Mouse (Mus musculus): ENCODE measurements around the gene Ablim1.

Gene Ablim1

DNA sequence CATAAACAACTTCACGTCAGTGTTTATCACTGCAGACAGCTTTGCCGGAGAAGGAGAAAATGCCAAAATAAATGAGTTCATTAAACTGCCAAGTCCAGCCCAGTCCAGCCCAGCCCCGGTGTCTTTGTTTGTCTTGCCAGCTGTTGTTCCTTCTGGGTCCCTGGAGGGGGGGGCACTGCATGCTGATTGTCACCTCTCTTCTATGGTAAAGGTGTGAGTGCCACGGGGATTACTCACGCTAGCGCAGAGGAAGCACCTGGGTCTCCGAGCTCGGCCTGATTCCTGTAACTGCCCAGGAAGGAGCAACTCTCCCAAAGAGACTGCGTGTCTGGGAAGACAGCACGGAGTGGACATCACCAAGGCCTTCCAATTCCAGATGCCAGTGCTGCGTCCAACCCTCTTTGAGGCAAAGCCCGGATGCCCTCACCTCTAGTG, 12.7 kb downstream of the Ablim1 start:
- DNase-seq (ENCODE audit: low spot score) = no peak

DNA sequence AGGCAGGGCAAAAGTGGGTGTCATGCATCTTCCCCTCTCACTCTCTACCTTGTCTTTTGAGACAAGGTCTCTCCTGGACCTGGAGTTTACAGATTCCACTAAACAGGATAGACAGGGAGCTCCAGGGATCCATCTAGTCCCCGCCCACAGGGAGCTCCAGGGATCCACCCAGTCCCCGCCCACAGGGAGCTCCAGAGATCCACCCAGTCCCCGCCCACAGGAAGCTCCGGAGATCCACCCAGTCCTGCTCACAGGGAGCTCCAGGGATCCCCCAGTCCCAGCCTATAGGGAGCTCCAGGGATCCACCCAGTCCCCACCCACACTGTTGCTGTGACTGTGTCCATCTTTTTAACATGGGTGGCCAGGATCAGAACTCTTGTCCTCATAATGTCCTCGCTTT, 16.7 kb downstream of the Ablim1 start:
- DNase-seq (ENCODE audit: low spot score) = no peak

DNA sequence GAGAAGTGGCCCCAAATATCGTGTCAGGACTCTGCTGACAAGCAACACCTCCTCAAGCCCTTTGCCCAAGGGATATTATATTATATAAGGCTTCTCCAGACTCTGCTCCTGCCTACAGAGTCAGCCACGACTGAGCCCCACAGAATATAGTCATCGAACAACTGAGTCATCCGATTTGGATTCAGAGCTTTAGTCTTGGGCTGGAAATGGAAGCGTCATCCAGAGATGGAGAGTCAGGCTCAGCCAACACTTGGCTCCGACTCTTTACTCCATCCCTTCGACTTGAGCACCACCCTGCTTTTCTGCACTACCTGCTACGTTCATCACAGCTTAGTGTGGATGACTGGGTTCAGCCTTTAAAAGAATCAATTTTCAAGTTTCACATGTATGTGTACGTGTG, 17.3 kb downstream of the Ablim1 start:
- DNase-seq (ENCODE audit: low spot score) = no peak

DNA sequence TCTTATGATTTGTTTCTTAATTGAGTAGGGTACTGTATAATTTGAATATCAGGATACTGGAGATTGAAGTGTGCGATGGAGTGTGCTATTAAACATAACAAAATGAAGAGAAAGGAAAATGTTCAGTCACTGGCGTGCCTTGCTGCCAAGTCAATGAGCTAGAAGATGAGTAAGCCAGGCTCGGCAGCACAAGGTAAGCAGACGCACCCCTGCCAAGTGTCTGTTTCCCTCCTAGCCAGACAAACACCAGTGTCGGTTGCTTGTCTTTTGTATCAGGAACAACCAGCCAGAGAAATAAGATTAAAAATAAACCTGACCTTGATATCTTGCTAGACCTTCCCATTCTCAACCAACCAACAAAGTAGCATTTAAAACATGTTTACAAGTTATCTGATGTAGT, 18.2 kb downstream of the Ablim1 start:
- DNase-seq (ENCODE audit: low spot score) = no peak

DNA sequence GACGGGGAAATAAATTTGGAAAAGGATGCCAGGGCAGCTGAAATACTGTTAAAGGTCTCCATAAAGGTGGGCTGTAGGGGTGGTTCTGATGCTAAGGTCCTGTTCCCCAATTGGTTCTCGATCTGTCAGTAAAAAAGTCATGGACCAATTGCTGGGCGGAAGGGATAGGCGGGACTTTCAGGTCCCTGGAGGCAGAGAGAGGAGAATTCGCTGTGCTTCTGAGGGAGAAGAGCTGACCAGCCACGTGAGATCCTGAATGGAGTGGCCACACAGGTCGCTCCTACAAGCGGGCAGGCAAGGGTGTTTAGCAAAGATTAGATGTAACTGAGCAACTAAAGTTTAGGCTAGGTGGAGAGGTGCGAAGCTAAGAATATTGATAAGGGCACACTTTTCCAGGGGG, 19.2 kb downstream of the Ablim1 start:
- no peak for DNase-seq (ENCODE audit: low spot score)

DNA sequence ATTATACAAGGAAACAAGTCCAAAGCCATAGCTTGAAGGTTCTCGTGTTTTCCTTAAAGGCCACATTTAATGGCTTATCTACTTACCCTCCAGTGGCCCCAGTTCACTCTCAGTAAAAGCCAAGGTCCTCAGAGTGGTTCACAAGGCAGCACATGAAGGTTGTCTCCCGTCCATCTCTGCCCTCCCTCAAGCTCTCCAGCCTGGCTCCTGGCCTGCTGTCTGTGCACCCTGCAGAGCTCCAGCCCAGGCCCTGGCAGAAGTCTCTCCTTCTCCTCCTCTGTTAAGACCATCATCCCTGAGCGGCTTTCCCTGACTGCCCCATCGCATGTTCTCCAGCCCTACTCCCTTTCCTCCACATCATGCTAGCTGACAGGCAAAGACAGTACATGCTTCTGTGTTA, 20.4 kb downstream of the Ablim1 start:
- no peak for DNase-seq (ENCODE audit: low spot score)

DNA sequence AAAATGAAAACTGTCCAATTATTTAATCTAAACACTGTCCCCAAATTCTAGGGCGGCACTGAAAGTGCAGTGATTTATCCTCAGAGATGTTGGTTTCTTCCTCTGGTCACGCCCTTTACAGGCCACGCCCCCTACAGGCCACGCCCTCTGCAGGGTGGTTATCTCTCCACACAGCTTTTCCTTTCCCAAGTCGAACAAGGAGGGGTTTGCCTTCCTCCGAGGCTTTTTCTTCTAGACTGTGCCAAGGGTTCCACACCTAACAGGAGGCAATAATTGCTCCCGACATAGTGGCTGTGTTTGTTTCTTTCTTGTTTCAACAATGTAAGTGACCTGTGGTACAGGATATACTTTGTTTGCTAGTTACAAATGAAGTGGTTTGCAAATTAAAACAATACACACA, 21.0 kb downstream of the Ablim1 start:
- peak; percentile 40 for DNase-seq (ENCODE audit: low spot score)

DNA sequence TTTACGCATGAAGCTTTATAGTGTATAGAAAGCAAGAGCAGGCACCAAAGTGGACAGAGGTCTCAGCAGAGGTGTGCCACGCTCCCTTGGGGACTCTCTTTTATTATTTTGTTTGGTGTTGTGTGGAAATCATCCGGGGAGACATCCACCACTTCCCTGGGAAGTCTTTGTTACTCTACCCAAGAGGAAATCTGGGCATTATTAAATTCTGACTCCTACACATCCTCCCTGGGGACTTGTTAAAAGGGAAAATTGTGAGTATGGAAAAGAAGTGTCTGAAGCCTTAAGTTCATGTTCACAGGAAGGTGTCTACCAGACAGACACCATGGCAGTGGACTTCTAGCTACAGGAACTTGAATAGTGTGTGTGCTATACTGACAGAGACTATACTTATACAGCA, 31.4 kb downstream of the Ablim1 start:
- no peak for DNase-seq (ENCODE audit: low spot score)

DNA sequence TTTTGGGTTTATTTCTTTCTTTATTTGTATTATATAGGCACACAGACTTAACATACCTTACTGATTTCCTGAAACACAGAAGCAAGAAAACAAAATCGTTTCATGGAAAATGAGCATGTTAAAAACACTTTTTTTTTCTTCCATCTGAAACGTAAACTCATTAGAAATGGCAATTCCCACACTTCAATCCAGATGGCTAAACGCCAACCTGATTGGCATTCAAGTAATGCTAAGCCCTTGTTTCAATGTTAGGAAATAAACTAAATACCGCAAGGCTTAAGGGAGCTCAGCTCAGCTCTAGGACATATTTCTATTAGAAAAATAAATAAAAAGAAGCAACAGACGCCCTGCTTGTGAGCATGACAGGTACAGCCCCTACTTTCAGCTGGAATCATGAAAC, 32.1 kb downstream of the Ablim1 start:
- DNase-seq (ENCODE audit: low spot score) = no peak

DNA sequence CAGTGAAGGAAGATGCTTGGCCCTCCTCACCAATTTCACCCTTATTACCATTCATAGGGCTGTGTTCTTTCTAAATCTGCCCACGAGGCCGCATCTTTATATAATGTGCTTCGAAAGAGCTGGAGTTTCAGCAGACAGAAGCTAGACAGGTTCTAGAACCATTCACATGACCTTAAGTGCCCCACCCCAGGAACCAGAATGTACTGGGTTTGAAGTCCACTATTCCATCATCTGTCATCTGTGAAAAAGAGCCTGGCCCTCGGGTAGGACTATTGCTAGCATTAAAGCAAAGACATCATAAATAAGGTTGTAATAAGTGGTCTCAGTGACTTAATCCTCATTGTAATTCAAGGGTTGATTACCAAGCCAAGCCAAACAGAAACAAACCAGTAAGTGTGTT, 35.1 kb downstream of the Ablim1 start:
- DNase-seq (ENCODE audit: low spot score) = no peak

DNA sequence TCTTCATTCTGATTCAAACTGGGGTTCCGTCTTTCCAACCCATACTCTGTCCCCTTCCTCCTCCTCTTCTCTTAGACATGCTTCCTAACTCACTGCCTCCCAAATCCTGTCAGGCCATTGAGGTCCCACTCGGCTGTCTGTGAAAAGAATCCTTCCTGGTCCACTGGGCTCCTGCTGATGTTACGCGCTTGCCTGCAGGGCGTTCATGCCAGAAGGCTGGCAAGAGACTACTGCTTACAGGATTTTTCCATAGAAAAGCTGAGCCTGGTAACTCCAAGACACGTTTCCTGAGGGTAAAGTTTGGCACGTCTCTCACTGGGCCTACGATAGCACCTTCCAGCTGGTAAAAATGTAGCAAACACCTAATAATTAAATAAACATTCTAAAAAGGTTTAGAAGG, 36.5 kb downstream of the Ablim1 start:
- DNase-seq (ENCODE audit: low spot score) = no peak

DNA sequence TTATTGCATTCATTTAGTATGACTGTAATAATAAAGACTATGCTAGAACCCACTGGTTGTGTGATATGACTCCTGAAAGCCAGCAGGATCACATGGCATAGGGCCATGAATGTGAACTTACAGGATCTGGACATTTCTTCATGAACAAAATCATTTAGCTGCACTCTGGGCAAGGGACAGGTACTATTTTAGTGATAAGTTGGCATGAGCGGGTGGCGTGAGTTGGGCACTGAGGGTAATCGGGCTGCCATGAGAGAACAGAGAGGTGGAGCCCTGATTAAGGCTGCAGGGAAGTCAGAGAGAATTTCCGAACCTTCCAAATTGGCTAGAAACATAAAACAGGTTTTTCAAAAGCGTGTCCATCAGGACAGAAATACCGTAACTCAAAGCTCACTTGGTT, 37.7 kb downstream of the Ablim1 start:
- no peak for DNase-seq (ENCODE audit: low spot score)

DNA sequence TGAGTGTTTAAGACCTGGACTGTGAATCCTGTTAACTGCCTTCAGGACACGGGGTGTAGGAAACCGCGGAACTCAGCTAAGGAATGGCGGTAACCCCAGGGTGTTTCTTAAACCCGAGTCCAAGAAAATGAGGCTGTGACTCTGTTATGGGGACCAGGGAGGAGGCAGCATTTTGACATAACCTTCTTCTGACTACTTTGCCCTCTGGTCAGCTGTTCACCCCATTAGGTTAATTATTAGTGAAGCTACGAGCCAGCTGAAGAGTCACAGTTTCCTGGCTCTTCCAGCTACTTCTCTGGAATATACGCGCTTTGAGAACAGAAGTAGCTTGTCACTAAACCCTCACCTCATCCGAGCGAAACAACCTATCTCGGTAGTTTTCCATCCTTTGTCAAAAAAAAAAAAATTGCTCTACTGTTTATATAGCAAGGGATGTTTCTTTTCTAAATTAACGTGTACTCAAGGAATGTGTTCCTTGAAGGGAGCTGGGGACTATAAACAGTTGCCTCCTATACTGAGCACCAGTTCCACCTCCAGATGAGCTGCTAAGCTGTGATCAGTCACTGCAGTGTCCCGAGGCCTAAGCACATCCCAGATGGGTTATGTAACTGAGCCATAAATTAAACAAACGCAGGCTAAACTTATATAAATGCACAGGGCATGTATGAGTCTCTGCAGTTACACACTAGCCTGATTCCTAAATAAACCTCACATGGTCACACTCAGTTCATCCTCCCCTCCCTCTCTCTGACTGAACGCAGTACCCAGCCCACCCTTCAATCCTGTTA, 39.4 kb downstream of the Ablim1 start:
- DNase-seq (ENCODE audit: low spot score) = no peak

DNA sequence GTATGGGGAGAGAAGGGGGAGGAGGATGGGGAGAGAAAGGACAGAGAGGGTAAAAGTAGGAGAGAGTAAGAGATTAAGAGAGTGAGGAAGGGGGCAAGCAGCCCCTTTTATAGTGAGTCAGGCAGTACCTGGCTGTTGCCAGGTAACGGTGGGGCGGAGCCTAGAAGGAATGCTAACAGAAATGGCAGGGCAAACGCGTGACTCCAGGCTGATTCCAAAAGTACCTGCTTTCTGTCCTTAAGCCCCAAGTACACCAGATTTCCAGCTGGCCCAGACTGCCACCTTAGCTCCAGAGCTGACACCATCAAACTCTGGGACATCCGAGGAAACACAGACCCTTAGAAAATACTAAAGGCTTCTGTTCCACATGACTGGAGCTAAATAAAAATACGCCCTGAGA, 40.0 kb downstream of the Ablim1 start:
- peak; percentile 43 for DNase-seq (ENCODE audit: low spot score)

DNA sequence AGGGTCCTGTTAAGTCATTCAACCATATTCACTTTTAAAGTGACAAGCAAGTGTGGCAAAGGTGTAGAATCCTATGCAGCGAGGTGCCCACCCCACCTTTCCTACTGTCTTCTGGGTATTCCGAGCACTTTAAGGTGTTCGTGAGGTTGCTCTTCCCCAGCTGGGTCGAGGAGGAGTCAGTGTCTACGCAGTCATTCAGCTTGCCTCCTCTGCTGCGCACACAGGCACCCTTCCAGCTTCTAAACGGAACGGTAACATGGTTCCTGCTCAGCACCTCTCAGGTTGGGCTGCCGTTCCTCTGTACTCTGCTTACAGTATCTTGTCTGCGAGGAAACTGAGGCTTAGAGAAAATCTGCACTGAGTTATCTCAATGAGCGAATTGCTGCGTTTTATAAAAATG, 40.4 kb downstream of the Ablim1 start:
- DNase-seq (ENCODE audit: low spot score) = no peak

DNA sequence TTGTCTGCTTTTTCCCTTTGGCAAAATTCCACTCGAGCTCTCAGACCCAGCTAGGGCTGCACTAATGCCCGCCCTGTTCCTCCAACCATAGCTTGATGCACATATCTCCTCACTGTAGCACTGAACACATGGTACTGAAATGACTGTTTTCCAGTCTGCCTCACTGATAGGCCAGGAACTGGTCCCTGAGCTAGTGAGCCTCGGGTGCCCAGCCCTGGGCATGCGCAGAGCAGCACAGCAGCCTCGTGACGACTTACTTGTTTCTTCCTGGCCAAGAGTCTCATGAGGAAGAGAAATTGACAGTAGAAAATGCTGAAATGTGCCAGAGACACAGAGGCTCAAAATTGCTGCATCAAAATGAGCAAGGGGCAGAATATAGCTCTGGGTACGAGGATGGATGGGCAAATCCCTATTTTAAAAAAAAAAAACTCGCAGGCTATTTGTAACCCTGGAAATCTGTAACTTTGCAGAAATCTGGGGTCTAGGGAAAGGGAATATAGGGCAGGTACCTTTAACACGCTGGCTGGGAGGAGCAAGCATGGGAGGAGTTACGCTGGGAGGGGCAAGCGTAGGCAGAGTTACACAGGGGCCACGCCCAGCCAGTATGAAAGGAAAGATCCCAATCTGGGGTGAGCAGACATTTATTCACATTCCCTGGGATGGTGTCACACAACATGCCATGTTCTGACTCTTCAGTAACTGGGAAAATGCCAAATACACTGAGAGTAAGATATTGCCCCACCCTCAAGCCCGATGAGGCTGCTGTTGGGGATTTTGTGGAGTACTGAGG, 41.7 kb downstream of the Ablim1 start:
- DNase-seq (ENCODE audit: low spot score) = peak; percentile 49

DNA sequence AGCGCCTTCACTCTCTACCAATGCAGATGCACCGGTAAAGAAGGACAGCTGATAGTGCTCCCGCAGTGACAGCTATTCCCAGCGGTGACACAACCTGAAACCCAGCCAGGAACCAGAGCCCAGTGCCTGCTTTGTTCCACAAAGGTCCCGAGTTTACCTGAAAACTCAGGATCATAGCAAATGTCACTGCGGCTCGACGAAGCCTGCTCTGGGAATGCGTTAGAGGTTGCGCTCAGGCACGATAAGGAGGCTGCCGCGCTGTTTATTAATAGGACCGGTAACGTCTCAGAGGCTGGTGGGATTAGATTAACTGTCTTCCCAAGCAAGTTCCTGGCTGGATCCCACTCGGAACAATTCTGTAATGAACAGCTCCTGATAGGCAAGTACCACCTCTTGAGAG, 43.0 kb downstream of the Ablim1 start:
- DNase-seq (ENCODE audit: low spot score) = no peak

DNA sequence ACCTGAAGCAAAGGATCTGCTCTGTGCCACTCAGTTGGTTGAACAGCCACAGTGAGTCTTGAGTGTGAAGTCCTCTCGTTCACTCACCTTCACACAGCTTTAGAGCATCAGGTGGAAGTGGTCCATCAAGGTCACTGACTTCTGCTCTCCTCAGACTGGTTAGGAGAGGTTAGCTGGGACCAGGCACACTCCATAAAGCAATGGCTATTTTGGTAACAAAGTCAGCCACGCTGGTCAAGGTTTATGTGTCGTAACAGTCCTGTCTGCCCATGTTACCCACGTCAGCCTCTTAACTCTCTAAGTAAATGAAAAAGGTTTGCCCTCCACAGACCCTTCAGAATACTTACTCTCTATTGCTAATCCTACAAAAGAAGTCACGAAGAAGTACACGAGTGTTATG, 44.0 kb downstream of the Ablim1 start:
- no peak for DNase-seq (ENCODE audit: low spot score)

DNA sequence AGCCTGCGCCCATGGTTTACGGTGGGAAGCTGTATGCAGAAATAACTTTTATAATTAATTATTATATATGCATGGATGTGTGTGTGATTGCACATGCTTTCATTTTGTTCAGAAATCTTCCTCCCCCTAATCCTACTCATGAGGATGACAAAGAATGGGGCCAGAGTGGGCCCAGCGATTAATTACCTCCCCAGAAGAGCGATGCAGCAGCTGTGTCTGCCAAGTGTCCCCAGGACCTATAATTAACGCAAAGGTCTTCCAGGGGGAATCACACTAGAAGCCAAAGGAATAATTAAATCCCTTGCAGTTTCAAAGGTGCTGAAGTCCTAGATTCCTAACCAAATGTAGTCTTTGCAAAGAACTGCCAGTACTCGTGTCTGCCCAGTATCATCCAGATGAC, 44.9 kb downstream of the Ablim1 start:
- DNase-seq (ENCODE audit: low spot score) = no peak

DNA sequence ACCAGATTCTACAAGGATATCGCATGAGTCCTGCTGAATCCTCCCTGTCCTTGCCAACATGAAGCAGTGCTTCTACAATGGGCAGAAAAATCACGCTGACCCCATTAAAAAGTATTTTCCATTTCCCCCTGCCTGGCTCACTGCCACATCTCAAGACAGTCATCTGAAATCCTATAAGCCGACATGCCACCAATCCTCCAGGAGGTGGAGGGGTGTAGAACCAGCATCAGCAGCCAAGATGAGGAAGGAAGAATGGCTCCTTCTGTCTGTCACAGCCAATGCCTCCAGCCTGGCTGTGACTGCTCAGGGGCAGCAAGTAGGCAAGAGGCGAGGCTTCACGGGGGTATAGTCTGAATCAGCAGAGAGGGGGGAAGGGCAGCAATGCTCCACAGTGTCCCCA, 47.2 kb downstream of the Ablim1 start:
- no peak for DNase-seq (ENCODE audit: low spot score)

DNA sequence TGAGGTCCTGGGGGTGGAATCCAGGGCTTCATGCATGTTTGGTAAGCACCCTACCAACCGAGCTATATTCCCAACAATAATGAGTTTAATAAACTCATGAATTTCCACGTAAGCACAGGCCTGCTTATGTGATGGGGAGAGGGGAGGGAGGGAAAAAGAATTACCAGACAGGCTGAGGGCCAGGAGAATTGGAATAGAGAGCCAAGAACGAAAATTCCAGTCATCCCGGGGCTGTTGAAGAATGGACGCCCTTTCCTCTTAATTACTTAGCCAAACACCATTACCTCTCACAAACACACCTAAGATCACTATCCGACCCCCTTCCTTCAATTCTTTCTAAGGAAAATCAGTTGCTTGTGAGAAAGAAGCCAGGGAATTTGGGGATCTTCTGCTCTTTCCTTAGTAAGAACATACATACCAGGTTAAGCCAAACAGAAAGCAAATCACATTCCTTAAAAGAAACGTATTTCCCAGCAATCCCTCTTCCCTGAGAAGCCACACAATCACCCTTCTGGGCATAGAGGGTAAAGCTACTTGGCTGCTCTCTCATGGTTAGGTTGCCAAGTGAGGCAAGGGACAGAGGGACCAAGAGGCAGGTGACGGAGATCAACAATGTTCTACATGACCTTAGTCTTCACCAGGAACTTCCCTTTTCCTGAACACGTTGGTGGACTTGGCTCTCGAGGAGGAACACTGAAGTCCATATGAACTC, 48.2 kb downstream of the Ablim1 start:
- no peak for DNase-seq (ENCODE audit: low spot score)

DNA sequence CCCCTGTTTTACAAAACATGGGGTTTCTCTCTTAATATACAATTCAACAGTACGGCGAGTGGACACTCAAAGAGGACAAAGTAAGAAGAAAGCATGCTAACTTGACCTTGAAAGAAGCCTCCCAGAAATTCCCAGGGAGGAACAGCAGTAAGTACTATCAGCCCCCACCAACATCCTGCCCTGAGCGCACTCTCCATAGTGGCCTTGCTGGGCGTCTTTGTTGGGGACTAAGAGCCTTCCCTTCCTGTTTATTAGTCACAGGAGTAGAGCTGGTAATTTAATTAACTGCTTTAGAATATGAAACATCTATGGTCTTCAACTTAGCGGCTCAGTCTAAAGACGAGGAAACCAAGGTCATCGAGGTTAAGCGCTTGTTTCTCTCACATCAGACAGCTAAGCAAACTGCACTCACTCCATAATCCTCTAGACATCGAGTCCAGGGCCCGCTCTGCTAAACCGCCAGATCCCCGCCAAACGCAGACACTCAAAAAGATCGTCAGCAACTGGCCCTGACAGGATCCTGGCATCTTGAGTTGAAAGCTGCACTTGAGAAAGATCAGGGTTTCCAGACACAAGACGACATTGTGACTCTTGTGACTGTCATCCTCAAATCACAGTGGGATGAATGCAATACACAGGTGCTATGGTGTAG, 50.3 kb downstream of the Ablim1 start:
- DNase-seq (ENCODE audit: low spot score) = peak; percentile 33

DNA sequence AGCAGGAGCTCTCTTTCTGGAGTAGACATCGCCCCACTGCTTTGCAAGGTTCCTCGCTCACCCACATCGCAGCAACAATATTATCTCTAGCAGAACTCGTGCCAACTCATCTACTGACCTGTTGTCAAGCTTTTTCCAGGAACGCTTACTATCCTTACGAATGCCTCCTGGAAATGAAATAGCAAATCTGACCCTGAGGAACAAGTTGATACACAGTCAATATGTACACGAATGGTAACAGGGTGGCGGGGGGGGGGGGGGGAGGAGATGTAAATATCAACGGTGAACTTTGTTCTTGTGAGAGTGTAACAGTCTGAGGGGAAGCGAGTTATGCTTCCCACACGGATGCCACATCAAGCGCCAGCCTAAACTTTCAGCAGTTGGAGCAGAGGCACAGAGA, 56.9 kb downstream of the Ablim1 start:
- no peak for DNase-seq (ENCODE audit: low spot score)

Data from embryo, embryonic 10 days (tissue).